Mouse (Mus musculus) bone marrow macrophage, adult 2 months (primary cell): ENCODE data around the gene Gm39115.

Experiments used
- CTCF ChIP-seq: IDR thresholded peaks from 2 replicates; pipeline ENCODE4 v1.5.1; 2012; ENCODE audit warnings: low read depth, mild to moderate bottlenecking, low read length, moderate library complexity
- POLR2A ChIP-seq: IDR thresholded peaks from 2 replicates; pipeline ENCODE4 v1.6.1; 2012; ENCODE audit warnings: mild to moderate bottlenecking, low read depth, low read length, borderline replicate concordance

- TF ChIP-seq POLR2A (no peak), CTCF (no peak)
Measured at GRCm38 (mm10) chr7:142095183-142095931, 40.5 kb downstream of the Gm39115 start, which contains the start of gene Dusp8.
